Mouse (Mus musculus) neural tube, embryonic 11.5 days (tissue): ENCODE data around the gene Lgi4. TPM values are rescaled to one million over a fixed set of nuclear protein-coding genes. Genes with fewer than 3 reads are reported as not detected.

Source experiments
- ATAC-seq: fragments of 200-750 bp; cut with Nextera tagmentation; 2 replicates; pipeline ENCODE4 v1.8.0; 2017; ENCODE audit warnings: moderate number of reproducible peaks, mild to moderate bottlenecking, moderate TSS enrichment, moderate library complexity; ENCODE audit not compliant: insufficient read depth, low FRiP score, low TSS enrichment
- DNase-seq: peaks from one replicate; pipeline ENCODE4 v3.0.0-alpha.2; 2015; ENCODE audit warnings: low spot score
- H3K27ac ChIP-seq: fragments of 300-500 bp; sonication (generic); 2 replicates; pipeline ENCODE4 v1.5.1; 2014; ENCODE audit warnings: low read depth, mild to moderate bottlenecking, low read length
- H3K27me3 ChIP-seq: fragments of 300-500 bp; sonication (generic); 2 replicates; pipeline ENCODE4 v1.6.1; 2014; ENCODE audit warnings: mild to moderate bottlenecking, low read length, mixed read lengths; ENCODE audit not compliant: control insufficient read depth, insufficient read depth
- H3K36me3 ChIP-seq: fragments of 300-500 bp; sonication (generic); 2 replicates; pipeline ENCODE4 v1.6.1; 2014; ENCODE audit warnings: mild to moderate bottlenecking, low read length, moderate library complexity, mixed read lengths; ENCODE audit not compliant: control insufficient read depth, insufficient read depth
- H3K4me1 ChIP-seq: fragments of 300-500 bp; sonication (generic); 2 replicates; pipeline ENCODE4 v1.6.1; 2014; ENCODE audit warnings: low read length, mixed read lengths; ENCODE audit not compliant: control insufficient read depth, insufficient read depth
- H3K4me2 ChIP-seq: fragments of 300-500 bp; sonication (generic); 2 replicates; pipeline ENCODE4 v1.6.1; 2014; ENCODE audit warnings: low read depth, mild to moderate bottlenecking, moderate library complexity
- H3K4me3 ChIP-seq: fragments of 300-500 bp; sonication (generic); 2 replicates; pipeline ENCODE4 v1.5.1; 2014; ENCODE audit warnings: low read depth, low read length
- H3K9ac ChIP-seq: fragments of 300-500 bp; sonication (generic); 2 replicates; pipeline ENCODE4 v1.6.1; 2014; ENCODE audit warnings: mild to moderate bottlenecking, low read length
- H3K9me3 ChIP-seq: fragments of 300-500 bp; sonication (generic); 2 replicates; pipeline ENCODE4 v1.6.1; 2016; ENCODE audit warnings: low read length; ENCODE audit not compliant: control insufficient read depth
- WGBS: fragments of 180-500 bp; shearing (Covaris S2); extraction: QIAGEN DNeasy Blood & Tissue Kit; methylation state at CpG from one replicate; pipeline ENCODE4 v1.1.7; 2014; 5-methylcytosine and 5-hydroxymethylcytosine counted together
- microRNA-seq: library from miRNA; unstranded; fragments of <30 nt; microRNA quantifications from one replicate; pipeline ENCODE4, GENCODE M21; 2016
- polyA plus RNA-seq: library from polyadenylated mRNA; unstranded; fragments of >200 nt; fragmentation: Nextera tagmentation; extraction: Ambion mirVana; gene quantifications from 2 replicates; pipeline ENCODE4 v1.2.1, GENCODE M21; 2014

The Lgi4 gene
- polyA plus RNA-seq, 1 experiment from 2014 or later: 4.9 TPM

DNA sequence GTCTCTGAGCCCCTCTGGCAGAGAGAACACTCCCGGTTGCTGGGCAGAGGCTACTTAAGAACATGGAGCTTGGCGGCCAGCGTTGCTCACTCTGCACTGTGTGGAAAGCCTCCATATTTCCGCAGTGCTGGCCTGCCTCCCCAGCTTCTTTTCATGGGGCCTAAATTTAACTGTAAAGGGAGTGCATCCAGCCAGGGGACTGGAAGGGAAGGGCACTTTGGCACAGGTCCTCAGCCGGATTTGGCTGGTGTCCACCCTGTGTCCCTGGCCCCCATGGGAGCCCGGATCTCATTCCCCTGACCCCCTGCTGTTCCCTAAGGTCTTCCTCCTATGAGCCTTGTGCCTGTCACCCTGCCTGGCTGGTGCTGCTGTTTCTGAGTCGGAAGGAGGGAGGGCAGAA is 59.3 kb downstream of the Lgi4 start:
- Histone ChIP-seq H3K4me1 (no peaks in the 10 kb centered on the region), H3K36me3 (no peaks in the 10 kb centered on the region), H3K4me2 (no peak overlapping the region), H3K27me3 (no peaks in the 10 kb centered on the region), H3K27ac (no peak overlapping the region), H3K4me3 (no peak overlapping the region), H3K9me3 (no peaks in the 10 kb centered on the region), H3K9ac (no peak overlapping the region; the same call in 1 of the 2 replicates)
- no peak for ATAC-seq
- DNase-seq: no peak
- 79% methylated on average over 7 of the region's 7 CpGs for WGBS

DNA sequence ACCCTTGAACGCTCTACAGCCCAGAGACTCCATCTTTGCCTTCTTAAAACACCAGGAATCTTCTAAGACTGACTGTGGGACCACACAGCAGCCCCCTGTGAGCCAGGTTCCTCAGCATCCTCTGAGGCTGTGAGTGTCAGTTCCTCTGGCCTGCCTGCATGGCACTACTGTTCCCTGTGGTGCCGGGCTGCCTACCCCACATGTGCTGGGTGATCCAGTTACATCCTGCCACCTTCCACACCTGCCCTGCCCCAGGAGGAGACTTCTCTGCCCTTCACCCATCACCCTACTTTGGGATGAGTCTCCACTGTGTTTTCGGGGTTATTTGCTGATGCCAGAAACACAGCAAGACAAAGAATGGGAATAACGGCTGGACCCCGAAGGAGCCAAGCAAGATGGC is 60.4 kb downstream of the Lgi4 start:
- Histone ChIP-seq H3K9me3 (no peaks in the 10 kb centered on the region), H3K4me3 (no peak overlapping the region), H3K36me3 (no peaks in the 10 kb centered on the region), H3K27me3 (no peaks in the 10 kb centered on the region), H3K4me2 (no peak overlapping the region), H3K4me1 (no peaks in the 10 kb centered on the region), H3K9ac (no peak overlapping the region), H3K27ac (no peak overlapping the region)
- DNase-seq: no peak
- no peak for ATAC-seq
- WGBS: 87% methylated on average over 5 of the region's 5 CpGs

Small RNA genes within 50 kb of the gene (microRNA-seq; reads per million reads assigned to microRNA genes)
- not detected for gene Mir7050

Other genes with a start within 250 kb of the Lgi4 start
- not detected in 2 replicates for gene Ffar2, start 235.6 kb upstream of the Lgi4 start, polyA plus RNA-seq
- not detected in 2 replicates for gene Ffar3, start 203.2 kb upstream of the Lgi4 start, polyA plus RNA-seq
- 0.05 TPM in 1 of 2 replicates, not detected in the other for gene Ffar1, start 197.8 kb upstream of the Lgi4 start, polyA plus RNA-seq
- gene Cd22, start 179.0 kb upstream of the Lgi4 start, polyA plus RNA-seq: 0.05 TPM in 1 of 2 replicates, not detected in the other
- 0.16 and 0.41 TPM in 2 replicates for gene Mag, start 144.5 kb upstream of the Lgi4 start, polyA plus RNA-seq
- not detected in 2 replicates for gene Hamp2, start 134.7 kb upstream of the Lgi4 start, polyA plus RNA-seq
- not detected in 2 replicates for gene Hamp, start 115.3 kb upstream of the Lgi4 start, polyA plus RNA-seq
- gene Usf2, start 102.5 kb upstream of the Lgi4 start, polyA plus RNA-seq: 27.9 and 28.1 TPM in 2 replicates
- gene Lsr, start 85.9 kb upstream of the Lgi4 start, polyA plus RNA-seq: 14.1 and 16.6 TPM in 2 replicates
- 0.32 and 0.93 TPM in 2 replicates for gene Fam187b, start 85.6 kb upstream of the Lgi4 start, polyA plus RNA-seq
- gene Fxyd5, start 16.9 kb upstream of the Lgi4 start, polyA plus RNA-seq: 16.2 and 17.3 TPM in 2 replicates
- 30.5 and 36.5 TPM in 2 replicates for gene Fxyd7, start 7.9 kb upstream of the Lgi4 start, polyA plus RNA-seq
- gene Fxyd1, start 2.1 kb upstream of the Lgi4 start, polyA plus RNA-seq: 17.0 and 21.8 TPM in 2 replicates
- gene Fxyd3, start 17.4 kb downstream of the Lgi4 start, polyA plus RNA-seq: 6.0 and 7.7 TPM in 2 replicates
- gene Hpn, start 55.9 kb downstream of the Lgi4 start, polyA plus RNA-seq: 1.6 TPM in 2 replicates
- 0.65 and 0.94 TPM in 2 replicates for gene Scn1b, start 67.7 kb downstream of the Lgi4 start, polyA plus RNA-seq
- gene Gramd1a, start 96.6 kb downstream of the Lgi4 start, polyA plus RNA-seq: 144 and 159 TPM in 2 replicates
- gene Scgb2b2, start 231.2 kb downstream of the Lgi4 start, polyA plus RNA-seq: not detected in 2 replicates
- gene Scgb1b2, start 232.5 kb downstream of the Lgi4 start, polyA plus RNA-seq: not detected in 2 replicates